Mouse (Mus musculus) MEL (cell line): ENCODE data around the gene Aaas. TPM values are rescaled to one million over a fixed set of nuclear protein-coding genes. Genes with fewer than 3 reads are reported as not detected.
A peak's percentile ranks its signal among the peaks of the same experiment; 100 is the strongest.

Experiments used
- CHD2 ChIP-seq: IDR thresholded peaks from 2 replicates; pipeline ENCODE4 v1.6.1; 2011; ENCODE audit warnings: low read length, improper control_type of control experiment
- CTCF ChIP-seq, 3 experiments: IDR thresholded peaks in 2 of 3; conservative IDR thresholded peaks in 1 of 3; 2 replicates each; pipeline ENCODE4 v1.5.1; 2011 to 2012; ENCODE audit warnings: low read length in 3 of 3, low read depth in 2 of 3, mild to moderate bottlenecking in 2 of 3, improper control_type of control experiment in 1 of 3, inconsistent platforms in 1 of 3, mixed read lengths in 1 of 3, moderate library complexity in 1 of 3; ENCODE audit not compliant: control insufficient read depth in 1 of 3, insufficient read depth in 1 of 3, poor library complexity in 1 of 3, severe bottlenecking in 1 of 3
- ELF1 ChIP-seq: IDR thresholded peaks from 2 replicates; pipeline ENCODE4 v1.6.1; 2014; ENCODE audit warnings: low read depth, mild to moderate bottlenecking, inconsistent platforms, low read length, improper control_type of control experiment, moderate library complexity
- GABPA ChIP-seq: IDR thresholded peaks from 2 replicates; pipeline ENCODE4 v1.6.1; 2012; ENCODE audit warnings: low read depth, mild to moderate bottlenecking, inconsistent platforms, low read length, improper control_type of control experiment, moderate library complexity
- GATA1 ChIP-seq: IDR thresholded peaks from 2 replicates; pipeline ENCODE4 v1.6.1; 2011; ENCODE audit warnings: low read depth, low read length, improper control_type of control experiment
- KAT2A ChIP-seq: conservative IDR thresholded peaks from 2 replicates; pipeline ENCODE4 v1.6.1; 2012; ENCODE audit warnings: low read depth, low read length, improper control_type of control experiment, inconsistent platforms
- MAX ChIP-seq: IDR thresholded peaks from 2 replicates; pipeline ENCODE4 v1.6.1; 2011; ENCODE audit warnings: low read length, improper control_type of control experiment
- MYB ChIP-seq: IDR thresholded peaks from 2 replicates; pipeline ENCODE4 v1.6.1; 2011; ENCODE audit warnings: mild to moderate bottlenecking, low read depth, low read length, improper control_type of control experiment
- MYC ChIP-seq: IDR thresholded peaks from 2 replicates; pipeline ENCODE4 v1.6.1; 2011; ENCODE audit warnings: low read depth, mild to moderate bottlenecking, low read length, improper control_type of control experiment, moderate library complexity
- POLR2A ChIP-seq, 2 experiments: IDR thresholded peaks; 2 replicates each; pipeline ENCODE4 v1.6.1; 2011 to 2012; ENCODE audit warnings: low read length in 2 of 2, mild to moderate bottlenecking in 2 of 2, control low read depth in 1 of 2, improper control_type of control experiment in 1 of 2, low read depth in 1 of 2, moderate library complexity in 1 of 2; ENCODE audit not compliant: control insufficient read depth in 1 of 2, insufficient read depth in 1 of 2, poor library complexity in 1 of 2
- RCOR1 ChIP-seq: IDR thresholded peaks from 2 replicates; pipeline ENCODE4 v1.6.1; 2012; ENCODE audit warnings: low read depth, mild to moderate bottlenecking, inconsistent platforms, low read length, improper control_type of control experiment
- SMC3 ChIP-seq: IDR thresholded peaks from 2 replicates; pipeline ENCODE4 v1.6.1; 2011; ENCODE audit warnings: low read depth, low read length, improper control_type of control experiment
- TAL1 ChIP-seq: IDR thresholded peaks from 2 replicates; pipeline ENCODE4 v1.6.1; 2012; ENCODE audit warnings: mild to moderate bottlenecking, inconsistent platforms, low read length, moderate library complexity, mixed read lengths
- TCF12 ChIP-seq: IDR thresholded peaks from 2 replicates; pipeline ENCODE4 v1.6.1; 2014; ENCODE audit warnings: low read depth, mild to moderate bottlenecking, inconsistent platforms, low read length, improper control_type of control experiment, moderate library complexity
- UBTF ChIP-seq: IDR thresholded peaks from 2 replicates; pipeline ENCODE4 v1.6.1; 2012; ENCODE audit warnings: low read depth, mild to moderate bottlenecking, inconsistent platforms, low read length, improper control_type of control experiment, moderate library complexity, borderline replicate concordance; ENCODE audit not compliant: insufficient read depth
- ZNF384 ChIP-seq: IDR thresholded peaks from 2 replicates; pipeline ENCODE4 v1.6.1; 2012; ENCODE audit warnings: low read depth, mild to moderate bottlenecking, inconsistent platforms, low read length, improper control_type of control experiment
- polyA plus RNA-seq, 2 experiments: library from polyadenylated mRNA; stranded (reverse) in 1 of 2; unstranded in 1 of 2; fragments of >175 nt in 1 of 2; fragments of >200 nt in 1 of 2; gene quantifications; 2 replicates each; pipeline versions ENCODE4 v1.2.1 to v1.2.4; 2012; ENCODE audit warnings: low replicate concordance in 2 of 2, low read depth in 1 of 2; ENCODE audit not compliant: insufficient read length in 2 of 2, insufficient read depth in 1 of 2, missing spikeins in 1 of 2
- total RNA-seq: library from RNA; depleted of rRNA; stranded (reverse); fragments of 300-350 nt; gene quantifications from 2 replicates; pipeline ENCODE4 v1.2.3, GENCODE M21; 2012; rRNA removed

The Aaas gene
- total and polyA plus RNA-seq, 3 experiments: 48.7 to 205 TPM; not detected in 1

DNA sequence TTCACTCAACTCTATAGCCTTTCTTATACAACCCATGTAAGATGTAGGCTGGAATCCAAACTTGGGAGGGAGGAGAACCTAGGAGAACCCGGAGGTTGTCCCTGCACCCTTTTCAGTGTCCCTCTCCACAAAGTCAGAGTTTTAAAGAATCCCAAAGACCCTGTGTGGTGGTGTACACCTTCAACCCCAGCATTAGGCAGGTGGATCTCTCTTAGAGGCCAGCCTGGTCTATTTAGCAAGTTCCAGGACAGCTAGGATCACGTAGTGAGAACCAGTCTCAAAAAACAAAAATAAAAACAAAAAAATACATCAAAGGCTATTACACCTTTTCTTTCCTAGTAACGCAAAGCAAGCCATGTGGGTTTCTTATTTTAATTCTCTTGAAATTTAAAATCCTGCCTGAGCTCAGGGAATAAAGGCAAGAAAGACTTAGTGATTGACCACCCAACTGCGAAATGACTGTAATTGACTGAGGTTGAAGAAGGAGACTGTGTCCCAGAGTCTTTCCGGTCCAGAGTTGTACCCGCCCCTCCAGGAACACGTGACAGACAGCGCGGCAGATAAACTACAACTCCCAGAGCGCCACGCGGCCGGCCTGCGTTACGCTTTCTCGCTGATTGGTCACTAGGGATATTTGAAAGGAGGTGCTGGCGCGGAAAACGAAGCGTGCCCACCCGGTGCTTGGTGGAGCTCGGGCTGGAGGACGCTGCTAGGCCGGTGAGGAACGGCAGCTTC, 54.8 kb downstream of the Aaas start, which contains the start of gene Espl1 (continued):
- TF ChIP-seq MAX (peak; percentile 99), MYC (peak; percentile 98), TAL1 (no peak), CHD2 (peak; percentile 72), GABPA (no peak), GATA1 (peak; percentile 34; the same call in 1 of the 2 replicates), TCF12 (peak; percentile 74), SMC3 (no peak), MYB (no peak), KAT2A (peak; percentile 97), ZNF384 (peak; percentile 21; the same call in 1 of the 2 replicates), RCOR1 (peak; percentile 30; the same call in 1 of the 2 replicates), POLR2A (IDR thresholded peaks at IDR 0.05; ENCODE audit: control insufficient read depth in 1 of 2, insufficient read depth in 1 of 2, low read depth in 1 of 2, low read length in 2 of 2, poor library complexity in 1 of 2) (peak in 1 of 2 experiments; percentile 99; a peak in 3 of 4 replicates), ELF1 (peak; percentile 89), UBTF (no peak), CTCF (IDR thresholded peaks at IDR 0.05 in 2 of 3, conservative IDR thresholded peaks at IDR 0.05 in 1 of 3; ENCODE audit: control insufficient read depth in 1 of 3, insufficient read depth in 1 of 3, low read depth in 2 of 3, low read length in 3 of 3, poor library complexity in 1 of 3, severe bottlenecking in 1 of 3) (no peak)

Other genes starting within 250 kb of the Aaas start
- 26.5 and 29.3 TPM in 2 replicates for gene Spryd3, start 214.5 kb downstream of the Aaas start, total RNA-seq
- 10 to 100 TPM in 1 of 2 experiments, not detected in 1; 35.4 TPM for gene Spryd3, start 214.5 kb downstream of the Aaas start, polyA plus RNA-seq
- gene Igfbp6, start 206.4 kb downstream of the Aaas start, total RNA-seq: 0.65 and 1.1 TPM in 2 replicates
- gene Igfbp6, start 206.4 kb downstream of the Aaas start, polyA plus RNA-seq: 1 to 10 TPM in 1 of 2 experiments, not detected in 1; 1.8 TPM
- gene Soat2, start 200.2 kb downstream of the Aaas start, total RNA-seq: 20.0 and 31.0 TPM in 2 replicates
- gene Soat2, start 200.2 kb downstream of the Aaas start, polyA plus RNA-seq: 10 to 100 TPM in 1 of 2 experiments, not detected in 1; 44.8 TPM
- 39.9 and 40.5 TPM in 2 replicates for gene Zfp740, start 147.5 kb downstream of the Aaas start, total RNA-seq
- gene Zfp740, start 147.5 kb downstream of the Aaas start, polyA plus RNA-seq: 10 to 100 TPM in 1 of 2 experiments, not detected in 1; 50.1 TPM
- 4.1 and 5.3 TPM in 2 replicates for gene Csad, start 146.0 kb downstream of the Aaas start, total RNA-seq
- gene Csad, start 146.0 kb downstream of the Aaas start, polyA plus RNA-seq: 10 to 100 TPM in 1 of 2 experiments, not detected in 1; 10.5 TPM
- gene Itgb7, start 118.8 kb downstream of the Aaas start, total RNA-seq: 7.4 TPM in 2 replicates
- gene Itgb7, start 118.8 kb downstream of the Aaas start, polyA plus RNA-seq: 10 to 100 TPM in 1 of 2 experiments, not detected in 1; 15.2 TPM
- gene Rarg, start 93.3 kb downstream of the Aaas start, total RNA-seq: 0.39 and 0.59 TPM in 2 replicates
- 1 to 10 TPM in 1 of 2 experiments, not detected in 1; 5.8 TPM for gene Rarg, start 93.3 kb downstream of the Aaas start, polyA plus RNA-seq
- gene Gm9918, start 80.2 kb downstream of the Aaas start, total RNA-seq: not detected in 2 replicates
- under 1 TPM in 1 of 2 experiments, not detected in 1; 0.04 TPM for gene Gm9918, start 80.2 kb downstream of the Aaas start, polyA plus RNA-seq
- gene Mfsd5, start 71.3 kb downstream of the Aaas start, total RNA-seq: 49.7 and 56.3 TPM in 2 replicates
- 100 to 1,000 TPM in 1 of 2 experiments, 10 to 100 TPM in 1; 83.6 to 115 TPM for gene Mfsd5, start 71.3 kb downstream of the Aaas start, polyA plus RNA-seq
- 49.8 and 52.5 TPM in 2 replicates for gene Espl1, start 54.5 kb downstream of the Aaas start, total RNA-seq
- 100 to 1,000 TPM in 1 of 2 experiments, 10 to 100 TPM in 1; 94.1 to 142 TPM for gene Espl1, start 54.5 kb downstream of the Aaas start, polyA plus RNA-seq
- 290 and 302 TPM in 2 replicates for gene Pfdn5, start 24.7 kb downstream of the Aaas start, total RNA-seq
- gene Pfdn5, start 24.7 kb downstream of the Aaas start, polyA plus RNA-seq: 1,000 to 10,000 TPM in 1 of 2 experiments, 100 to 1,000 TPM in 1; 465 to 7,439 TPM
- 126 and 140 TPM in 2 replicates for gene Myg1, start 19.1 kb downstream of the Aaas start, total RNA-seq
- gene Myg1, start 19.1 kb downstream of the Aaas start, polyA plus RNA-seq: 100 to 1,000 TPM; 135 to 292 TPM
- not detected in 2 replicates for gene Sp7, start 16.4 kb upstream of the Aaas start, total RNA-seq
- not detected for gene Sp7, start 16.4 kb upstream of the Aaas start, polyA plus RNA-seq
- 16.3 and 22.0 TPM in 2 replicates for gene Sp1, start 55.4 kb upstream of the Aaas start, total RNA-seq
- 10 to 100 TPM; 47.2 to 92.3 TPM for gene Sp1, start 55.4 kb upstream of the Aaas start, polyA plus RNA-seq
- 6.9 and 8.0 TPM in 2 replicates for gene Amhr2, start 94.6 kb upstream of the Aaas start, total RNA-seq
- 10 to 100 TPM in 1 of 2 experiments, not detected in 1; 22.7 TPM for gene Amhr2, start 94.6 kb upstream of the Aaas start, polyA plus RNA-seq
- 15.2 and 17.3 TPM in 2 replicates for gene Prr13, start 108.3 kb upstream of the Aaas start, total RNA-seq
- gene Prr13, start 108.3 kb upstream of the Aaas start, polyA plus RNA-seq: 10 to 100 TPM in 1 of 2 experiments, not detected in 1; 73.3 TPM
- gene Pcbp2, start 119.8 kb upstream of the Aaas start, total RNA-seq: 359 and 427 TPM in 2 replicates
- 1,000 to 10,000 TPM in 1 of 2 experiments, 100 to 1,000 TPM in 1; 977 to 2,091 TPM for gene Pcbp2, start 119.8 kb upstream of the Aaas start, polyA plus RNA-seq
- gene Gm10337, start 153.0 kb upstream of the Aaas start, total RNA-seq: not detected in 2 replicates
- not detected for gene Gm10337, start 153.0 kb upstream of the Aaas start, polyA plus RNA-seq
- 1.7 and 2.0 TPM in 2 replicates for gene Map3k12, start 166.3 kb upstream of the Aaas start, total RNA-seq
- 1 to 10 TPM in 1 of 2 experiments, not detected in 1; 2.8 TPM for gene Map3k12, start 166.3 kb upstream of the Aaas start, polyA plus RNA-seq
- 135 and 155 TPM in 2 replicates for gene Tarbp2, start 167.4 kb upstream of the Aaas start, total RNA-seq
- 100 to 1,000 TPM in 1 of 2 experiments, not detected in 1; 182 TPM for gene Tarbp2, start 167.4 kb upstream of the Aaas start, polyA plus RNA-seq
- 0.85 and 1.8 TPM in 2 replicates for gene Npff, start 174.2 kb upstream of the Aaas start, total RNA-seq
- gene Npff, start 174.2 kb upstream of the Aaas start, polyA plus RNA-seq: 1 to 10 TPM in 1 of 2 experiments, not detected in 1; 5.5 TPM